ENCODE assay signal across 10 mouse cellular contexts in genomic region chr7:128860709-128861108, GRCm38 (mm10).
DNase-seq lines count a peak whose midpoint lies in the region; ATAC-seq and TF ChIP-seq lines count a peak whose summit lies in the region.
"Had no signal": no experiment of that assay in that cellular context is flagged by ENCODE, and none has a peak within 500 bp of the region (broad histone marks: within the 10 kb centered on the region; RNA-seq: fewer than 3 reads in every experiment).

No protein-coding gene starts in this region.

- WGBS in forebrain, embryonic 15.5 days = 40% methylated on average over 4 of the region's 4 CpGs
- 81% methylated on average over 4 of the region's 4 CpGs for WGBS in forebrain, embryonic 10.5 days
- 54% methylated on average over 4 of the region's 4 CpGs for WGBS in neural tube, embryonic 13.5 days
- WGBS in neural tube, embryonic 15.5 days = 52% methylated on average over 4 of the region's 4 CpGs
- 39% methylated on average over 4 of the region's 4 CpGs for WGBS in forebrain, postnatal 0 days

- H3K4me1 ChIP-seq in forebrain, embryonic 15.5 days = peaks cover 6% of the 10 kb centered on the region; the same call in 1 of the 2 replicates
- H3K4me1 ChIP-seq in forebrain, embryonic 10.5 days = no peaks in the 10 kb centered on the region
- H3K4me1 ChIP-seq in neural tube, embryonic 13.5 days (replicated peaks) = 0 out of 2 replicates have a peak, but pooled peaks cover 6% of the 10 kb centered on the region
- H3K4me1 ChIP-seq in neural tube, embryonic 15.5 days = no peaks in the 10 kb centered on the region
- no peaks in the 10 kb centered on the region for H3K4me1 ChIP-seq in forebrain, postnatal 0 days (ENCODE audit: insufficient read depth)
- H3K4me1 ChIP-seq: heart, embryonic 15.5 days had no signal

- TF ChIP-seq CTCF in forebrain, postnatal 0 days (IDR thresholded peaks at IDR 0.05; ENCODE audit: low read depth) = no peak

- no peaks in the 10 kb centered on the region for H3K36me3 ChIP-seq in forebrain, embryonic 15.5 days
- no peaks in the 10 kb centered on the region for H3K36me3 ChIP-seq in forebrain, embryonic 10.5 days (replicated peaks)
- no peaks in the 10 kb centered on the region for H3K36me3 ChIP-seq in neural tube, embryonic 13.5 days
- no peaks in the 10 kb centered on the region for H3K36me3 ChIP-seq in neural tube, embryonic 15.5 days
- no peaks in the 10 kb centered on the region for H3K36me3 ChIP-seq in forebrain, postnatal 0 days (ENCODE audit: insufficient read depth)
- H3K36me3 ChIP-seq: heart, embryonic 15.5 days had no signal

- no peak overlapping the region for H3K27ac ChIP-seq in forebrain, embryonic 15.5 days (replicated peaks)
- H3K27ac ChIP-seq in forebrain, embryonic 10.5 days = no peak overlapping the region
- H3K27ac ChIP-seq in neural tube, embryonic 13.5 days (replicated peaks) = no peak overlapping the region
- no peak overlapping the region for H3K27ac ChIP-seq in neural tube, embryonic 15.5 days (replicated peaks)
- H3K27ac ChIP-seq in forebrain, postnatal 0 days (ENCODE audit: low read depth, low read length) = no peak overlapping the region
- H3K27ac ChIP-seq: heart, embryonic 15.5 days; macrophage had no signal

- DNase-seq in forebrain, embryonic 10.5 days (ENCODE audit: extremely low spot score, low spot score) = no peak
- peak; percentile 50 for DNase-seq in forebrain, postnatal 0 days
- DNase-seq in layer of hippocampus, adult 9-11 months = peak; percentile 4
- DNase-seq in spleen, postnatal 36 days (ENCODE audit: low spot score in 2 of 2) = no peak
- DNase-seq in thymus, postnatal 0 days (ENCODE audit: low spot score) = no peak

- H3K4me2 ChIP-seq in forebrain, embryonic 15.5 days (replicated peaks) = no peak overlapping the region
- H3K4me2 ChIP-seq in neural tube, embryonic 13.5 days = no peak overlapping the region
- H3K4me2 ChIP-seq in neural tube, embryonic 15.5 days = no peak overlapping the region
- H3K4me2 ChIP-seq in forebrain, postnatal 0 days (ENCODE audit: low read depth) = no peak overlapping the region
- H3K4me2 ChIP-seq: heart, embryonic 15.5 days had no signal

- ATAC-seq in forebrain, embryonic 15.5 days (replicated peaks) = peak; percentile 64; the same call in 1 of the 2 replicates
- peak; percentile 61; the same call in 1 of the 2 replicates for ATAC-seq in neural tube, embryonic 13.5 days (ENCODE audit: low read depth)
- no peak for ATAC-seq in neural tube, embryonic 15.5 days (ENCODE audit: low FRiP score)
- ATAC-seq in forebrain, postnatal 0 days = no peak

- H3K27me3 ChIP-seq in forebrain, embryonic 15.5 days = no peaks in the 10 kb centered on the region
- no peaks in the 10 kb centered on the region for H3K27me3 ChIP-seq in forebrain, embryonic 10.5 days (ENCODE audit: poor library complexity, severe bottlenecking)
- no peaks in the 10 kb centered on the region for H3K27me3 ChIP-seq in neural tube, embryonic 13.5 days
- H3K27me3 ChIP-seq in neural tube, embryonic 15.5 days (replicated peaks) = no peaks in the 10 kb centered on the region
- no peaks in the 10 kb centered on the region for H3K27me3 ChIP-seq in forebrain, postnatal 0 days (ENCODE audit: insufficient read depth, low read length)
- H3K27me3 ChIP-seq: heart, embryonic 15.5 days had no signal

- H3K9ac ChIP-seq in forebrain, embryonic 15.5 days (replicated peaks) = no peak overlapping the region
- H3K9ac ChIP-seq in neural tube, embryonic 13.5 days = no peak overlapping the region
- H3K9ac ChIP-seq in neural tube, embryonic 15.5 days (replicated peaks) = no peak overlapping the region
- H3K9ac ChIP-seq in forebrain, postnatal 0 days = no peak overlapping the region
- H3K9ac ChIP-seq: heart, embryonic 15.5 days had no signal

- H3K4me3 ChIP-seq in forebrain, embryonic 15.5 days = no peak overlapping the region
- H3K4me3 ChIP-seq in forebrain, embryonic 10.5 days = no peak overlapping the region
- no peak overlapping the region for H3K4me3 ChIP-seq in neural tube, embryonic 13.5 days
- H3K4me3 ChIP-seq in neural tube, embryonic 15.5 days (replicated peaks) = no peak overlapping the region
- no peak overlapping the region for H3K4me3 ChIP-seq in forebrain, postnatal 0 days (ENCODE audit: low read depth, low read length)
- H3K4me3 ChIP-seq: heart, embryonic 15.5 days had no signal

- no peaks in the 10 kb centered on the region for H3K9me3 ChIP-seq in forebrain, embryonic 15.5 days
- H3K9me3 ChIP-seq in forebrain, embryonic 10.5 days = no peaks in the 10 kb centered on the region
- no peaks in the 10 kb centered on the region for H3K9me3 ChIP-seq in neural tube, embryonic 13.5 days
- no peaks in the 10 kb centered on the region for H3K9me3 ChIP-seq in neural tube, embryonic 15.5 days (replicated peaks)
- H3K9me3 ChIP-seq in forebrain, postnatal 0 days (ENCODE audit: low read length) = no peaks in the 10 kb centered on the region
- H3K9me3 ChIP-seq: heart, embryonic 15.5 days had no signal

Comparison
In these comparisons a context has a peak if more than half of its experiments do, and no peak if none do; other contexts are left out.
1. ATAC-seq: peak in forebrain, embryonic 15.5 days (single experiment) and neural tube, embryonic 13.5 days (single experiment); none in neural tube, embryonic 15.5 days (single experiment) and forebrain, postnatal 0 days (single experiment).
2. DNase-seq: peak in forebrain, postnatal 0 days (single experiment) and layer of hippocampus, adult 9-11 months (single experiment); none in forebrain, embryonic 10.5 days (single experiment), spleen, postnatal 36 days (0 of 2) and thymus, postnatal 0 days (single experiment).